Mouse (Mus musculus) v-Abl transformed pro-B cells (cell line): Measurements from ENCODE around the gene Vmn2r23.
"Not testable (repeated sequence)": the region's sequence is repeated elsewhere in the genome, so short reads cannot be mapped to it uniquely, and the experiment has no call there.

Source experiments
- in situ Hi-C, 2 experiments: fragments of 400-800 bp; cut with MboI; formaldehyde crosslinking; loops; one replicate each; pipeline ENCODE4 v1.15.1; 2025; ENCODE audit not compliant: unreplicated experiment in 2 of 2

The Vmn2r23 gene

GRCm38 (mm10) chr6:123702370-123702769 is at the start of gene Vmn2r23:
Gene Vmn2r23, plus strand, starts transcription at chr6:123702670.
- in situ Hi-C loops, result no loop called here

- in situ Hi-C loops, result no loop called here
Measured at GRCm38 (mm10) chr6:123657040-123657439, 45.4 kb upstream of the Vmn2r23 start.

GRCm38 (mm10) chr6:123696639-123697038 is 5.8 kb upstream of the Vmn2r23 start:
- in situ Hi-C loops, result not testable (repeated sequence)

- in situ Hi-C loops, result no loop called here
Measured at GRCm38 (mm10) chr6:123697213-123697612, 5.3 kb upstream of the Vmn2r23 start.

GRCm38 (mm10) chr6:123770031-123770430 is 67.6 kb downstream of the Vmn2r23 start:
- in situ Hi-C loops, result no loop called here

GRCm38 (mm10) chr6:123778579-123778978 is 76.1 kb downstream of the Vmn2r23 start, which contains the start of gene Vmn2r24:
Gene Vmn2r24, plus strand, starts transcription at chr6:123778879.
- in situ Hi-C loops, result no loop called here

GRCm38 (mm10) chr6:123784857-123785256 is 82.4 kb downstream of the Vmn2r23 start:
- in situ Hi-C loops, result no loop called here

- in situ Hi-C loops, result no loop called here
Measured at GRCm38 (mm10) chr6:123793746-123794145, 91.3 kb downstream of the Vmn2r23 start.
